Mouse (Mus musculus) kidney, adult 11 months (tissue): ENCODE data around the gene H2-Q10.
A peak's percentile ranks its signal among the peaks of the same experiment; 100 is the strongest.
"Not testable (repeated sequence)": the region's sequence is repeated elsewhere in the genome, so short reads cannot be mapped to it uniquely, and the experiment has no call there.

Experiments used
- DNase-seq: peaks from one replicate; pipeline ENCODE4 v3.0.0; 2022

The H2-Q10 gene

GRCm38 (mm10) chr17:35469842-35470751, at the start of gene H2-Q10:
H2-Q10 (plus strand) TSS chr17:35470089.
- DNase-seq: peak; percentile 45

- not testable (repeated sequence) for DNase-seq
Observed at GRCm38 (mm10) chr17:35420206-35420810, 49.6 kb upstream of the H2-Q10 start.

- DNase-seq: not testable (repeated sequence)
Observed at GRCm38 (mm10) chr17:35421331-35421730, 48.6 kb upstream of the H2-Q10 start.

GRCm38 (mm10) chr17:35422360-35422759, 47.5 kb upstream of the H2-Q10 start:
- DNase-seq: not testable (repeated sequence)

GRCm38 (mm10) chr17:35423131-35423810, 46.6 kb upstream of the H2-Q10 start:
- DNase-seq: not testable (repeated sequence)

GRCm38 (mm10) chr17:35424106-35424505, 45.8 kb upstream of the H2-Q10 start:
- not testable (repeated sequence) for DNase-seq

GRCm38 (mm10) chr17:35424624-35425416, 45.1 kb upstream of the H2-Q10 start, which contains the start of gene H2-Q6:
H2-Q6 (plus strand) TSS chr17:35424850.
- peak; percentile 76 for DNase-seq

- DNase-seq: not testable (repeated sequence)
Observed at GRCm38 (mm10) chr17:35425474-35425873, 44.4 kb upstream of the H2-Q10 start.

- not testable (repeated sequence) for DNase-seq
Observed at GRCm38 (mm10) chr17:35428883-35429282, 41.0 kb upstream of the H2-Q10 start.

- not testable (repeated sequence) for DNase-seq
Observed at GRCm38 (mm10) chr17:35430671-35431070, 39.2 kb upstream of the H2-Q10 start.

- not testable (repeated sequence) for DNase-seq
Observed at GRCm38 (mm10) chr17:35432167-35432566, 37.7 kb upstream of the H2-Q10 start.

- DNase-seq: not testable (repeated sequence)
Observed at GRCm38 (mm10) chr17:35434836-35435235, 35.1 kb upstream of the H2-Q10 start.

- not testable (repeated sequence) for DNase-seq
Observed at GRCm38 (mm10) chr17:35435577-35435976, 34.3 kb upstream of the H2-Q10 start.

- not testable (repeated sequence) for DNase-seq
Observed at GRCm38 (mm10) chr17:35437386-35437936, 32.4 kb upstream of the H2-Q10 start.

- not testable (repeated sequence) for DNase-seq
Observed at GRCm38 (mm10) chr17:35438395-35438794, 31.5 kb upstream of the H2-Q10 start.

GRCm38 (mm10) chr17:35438885-35439284, 31.0 kb upstream of the H2-Q10 start, which contains the start of gene H2-Q7:
H2-Q7 (plus strand) TSS chr17:35439155.
- peak; percentile 86 for DNase-seq

GRCm38 (mm10) chr17:35439295-35439747, 30.6 kb upstream of the H2-Q10 start:
- DNase-seq: peak; percentile 4

GRCm38 (mm10) chr17:35439925-35440645, 29.8 kb upstream of the H2-Q10 start:
- DNase-seq: not testable (repeated sequence)

GRCm38 (mm10) chr17:35442376-35442775, 27.5 kb upstream of the H2-Q10 start:
- DNase-seq: not testable (repeated sequence)

GRCm38 (mm10) chr17:35444510-35444909, 25.4 kb upstream of the H2-Q10 start:
- DNase-seq: not testable (repeated sequence)

GRCm38 (mm10) chr17:35458247-35458646, 11.6 kb upstream of the H2-Q10 start:
- DNase-seq: not testable (repeated sequence)
